Mouse (Mus musculus) forebrain, embryonic 11.5 days (tissue): Measurements from ENCODE around the gene Neil1. TPM values are rescaled to one million over a fixed set of nuclear protein-coding genes. Genes with fewer than 3 reads are reported as not detected.

Experiments
- ATAC-seq: fragments of 200-750 bp; cut with Nextera tagmentation; replicated peaks from 2 replicates; pipeline ENCODE4 v1.8.0; 2017; ENCODE audit warnings: moderate TSS enrichment; ENCODE audit not compliant: low FRiP score
- DNase-seq: peaks from one replicate; pipeline ENCODE4 v3.0.0-alpha.2; 2017; ENCODE audit warnings: low spot score
- H3K27ac ChIP-seq: fragments of 300-500 bp; sonication (generic); 2 replicates; pipeline ENCODE4 v1.5.1; 2014; ENCODE audit warnings: low read depth, low read length
- H3K27me3 ChIP-seq: fragments of 300-500 bp; sonication (generic); 2 replicates; pipeline ENCODE4 v1.6.1; 2014; ENCODE audit warnings: mild to moderate bottlenecking, low read length, mixed read lengths; ENCODE audit not compliant: control insufficient read depth, insufficient read depth
- H3K36me3 ChIP-seq: fragments of 300-500 bp; sonication (generic); 2 replicates; pipeline ENCODE4 v1.6.1; 2014; ENCODE audit warnings: mild to moderate bottlenecking, low read length, moderate library complexity, mixed read lengths; ENCODE audit not compliant: control insufficient read depth, insufficient read depth
- H3K4me1 ChIP-seq: fragments of 300-500 bp; sonication (generic); replicated peaks from 2 replicates; pipeline ENCODE4 v1.6.1; 2014; ENCODE audit warnings: low read length, mixed read lengths; ENCODE audit not compliant: control insufficient read depth, insufficient read depth
- H3K4me2 ChIP-seq: fragments of 300-500 bp; sonication (generic); 2 replicates; pipeline ENCODE4 v1.6.1; 2014; ENCODE audit warnings: low read depth, mild to moderate bottlenecking, low read length, moderate library complexity, mixed read lengths; ENCODE audit not compliant: severe bottlenecking
- H3K4me3 ChIP-seq: fragments of 300-500 bp; sonication (generic); 2 replicates; pipeline ENCODE4 v1.5.1; 2014; ENCODE audit warnings: low read depth, low read length
- H3K9ac ChIP-seq: fragments of 300-500 bp; sonication (generic); 2 replicates; pipeline ENCODE4 v1.6.1; 2014; ENCODE audit warnings: low read length
- H3K9me3 ChIP-seq: fragments of 300-500 bp; sonication (generic); 2 replicates; pipeline ENCODE4 v1.6.1; 2016; ENCODE audit warnings: low read length, mixed read lengths; ENCODE audit not compliant: control insufficient read depth
- WGBS: fragments of 180-500 bp; shearing (Covaris S2); extraction: QIAGEN DNeasy Blood & Tissue Kit; methylation state at CpG from one replicate; pipeline ENCODE4 v1.1.7; 2014; 5-methylcytosine and 5-hydroxymethylcytosine counted together
- polyA plus RNA-seq: library from polyadenylated mRNA; unstranded; fragments of >200 nt; fragmentation: Nextera tagmentation; extraction: Ambion mirVana; gene quantifications from 2 replicates; pipeline ENCODE4 v1.2.1, GENCODE M21; 2014

Gene Neil1
- polyA plus RNA-seq, 1 experiment from 2014 or later = 5.4 TPM

- Histone ChIP-seq H3K9me3 (no peaks in the 10 kb centered on the region), H3K9ac (no peak overlapping the region), H3K27me3 (no peaks in the 10 kb centered on the region), H3K4me1 (0 out of 2 replicates have a peak, but pooled peaks cover 2% of the 10 kb centered on the region), H3K36me3 (no peaks in the 10 kb centered on the region), H3K27ac (no peak overlapping the region), H3K4me3 (no peak overlapping the region), H3K4me2 (no peak overlapping the region)
- no peak for ATAC-seq
- 83% methylated on average over 17 of the region's 17 CpGs for WGBS
- no peak for DNase-seq
Measured at GRCm38 (mm10) chr9:57146451-57147066, 1.5 kb downstream of the Neil1 start.

DNA sequence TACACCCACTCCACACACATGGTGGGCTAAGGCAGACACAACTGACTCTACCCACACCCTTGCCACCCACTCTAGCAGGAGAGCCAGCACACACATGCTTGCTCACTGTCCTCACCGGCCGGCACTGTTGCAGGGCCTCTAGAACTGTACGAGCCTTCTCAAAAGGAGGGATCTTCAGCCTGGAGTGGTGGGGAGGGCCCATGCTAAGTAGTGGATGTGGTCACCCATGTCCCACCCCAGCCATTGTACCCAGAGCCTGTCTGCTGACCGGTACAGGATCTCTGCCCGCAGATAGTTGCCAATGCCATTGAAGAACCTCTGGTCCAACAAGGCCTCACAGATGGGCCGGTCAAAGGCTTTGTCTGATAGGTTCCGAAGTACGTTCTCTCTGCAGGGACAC lies 3.3 kb downstream of the Neil1 start:
- Histone ChIP-seq H3K9me3 (no peaks in the 10 kb centered on the region), H3K27me3 (no peaks in the 10 kb centered on the region), H3K4me3 (no peak overlapping the region), H3K9ac (no peak overlapping the region), H3K4me1 (0 out of 2 replicates have a peak, but pooled peaks cover 2% of the 10 kb centered on the region), H3K36me3 (no peaks in the 10 kb centered on the region), H3K4me2 (no peak overlapping the region), H3K27ac (no peak overlapping the region)
- WGBS = 91% methylated on average over 8 of the region's 8 CpGs
- ATAC-seq (no peak), DNase-seq (no peak)

DNA sequence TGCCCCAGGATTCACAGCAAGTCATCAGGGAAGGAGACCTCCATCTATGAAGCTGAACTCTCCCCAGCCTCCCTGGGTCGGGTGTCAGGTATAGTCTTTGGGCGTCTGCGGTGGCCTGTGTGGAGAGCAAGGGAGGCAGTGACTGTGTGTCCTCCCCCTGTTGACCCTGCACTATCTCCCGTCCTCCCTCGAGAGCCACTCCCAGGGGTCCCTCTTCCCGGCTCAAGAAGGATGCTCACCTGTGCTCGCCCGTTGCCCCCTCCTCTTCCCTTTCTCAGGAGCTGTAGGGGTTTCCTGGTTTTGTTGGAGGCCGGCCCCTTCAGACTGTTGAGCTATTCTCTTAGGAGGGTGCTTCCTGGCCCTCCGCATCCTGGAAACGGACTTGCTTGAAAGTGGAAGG lies 4.9 kb downstream of the Neil1 start:
- DNase-seq (no peak), ATAC-seq (no peak)
- Histone ChIP-seq H3K36me3 (no peaks in the 10 kb centered on the region; the same call in 1 of the 2 replicates), H3K27me3 (no peaks in the 10 kb centered on the region), H3K4me2 (no peak overlapping the region), H3K4me3 (no peak overlapping the region), H3K9ac (no peak overlapping the region), H3K27ac (no peak overlapping the region), H3K9me3 (no peaks in the 10 kb centered on the region), H3K4me1 (0 out of 2 replicates have a peak, but pooled peaks cover 2% of the 10 kb centered on the region)
- 87% methylated on average over 11 of the region's 11 CpGs for WGBS

- Histone ChIP-seq H3K9ac (no peak overlapping the region), H3K36me3 (no peaks in the 10 kb centered on the region; the same call in 1 of the 2 replicates), H3K4me1 (no peaks in the 10 kb centered on the region), H3K4me3 (no peak overlapping the region), H3K27ac (no peak overlapping the region), H3K9me3 (no peaks in the 10 kb centered on the region), H3K4me2 (no peak overlapping the region), H3K27me3 (no peaks in the 10 kb centered on the region)
- no peak for DNase-seq
- ATAC-seq = no peak
- WGBS = 93% methylated on average over 17 of the region's 17 CpGs
Measured at GRCm38 (mm10) chr9:57141417-57142353, 6.4 kb downstream of the Neil1 start.

DNA sequence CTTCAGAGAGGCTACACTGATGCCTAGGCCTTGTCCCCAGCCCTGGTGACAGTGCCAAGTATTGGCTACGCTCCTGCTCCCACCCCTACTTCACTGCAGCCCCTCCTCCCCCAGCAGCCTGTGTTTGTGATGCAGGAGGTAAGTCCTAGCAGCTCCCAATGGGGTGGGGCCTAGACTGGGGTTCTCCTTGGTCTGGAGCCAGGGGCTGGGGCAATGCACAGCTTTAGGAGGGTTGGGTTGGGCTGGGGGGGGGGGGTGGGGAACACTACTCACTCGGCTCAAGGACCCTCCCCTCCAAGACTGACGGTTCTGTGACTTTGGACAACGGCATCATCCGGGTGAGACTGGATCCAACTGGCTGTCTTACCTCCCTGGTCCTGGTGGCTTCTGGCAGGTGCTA lies 8.5 kb downstream of the Neil1 start:
- no peak for DNase-seq
- Histone ChIP-seq H3K4me1 (no peaks in the 10 kb centered on the region), H3K27ac (no peak overlapping the region), H3K9me3 (no peaks in the 10 kb centered on the region), H3K36me3 (no peaks in the 10 kb centered on the region; the same call in 1 of the 2 replicates), H3K4me3 (no peak overlapping the region), H3K27me3 (no peaks in the 10 kb centered on the region), H3K9ac (no peak overlapping the region), H3K4me2 (no peak overlapping the region)
- no peak for ATAC-seq
- WGBS = 97% methylated on average over 5 of the region's 5 CpGs

- DNase-seq = no peak
- no peaks in the 10 kb centered on the region for H3K27me3 ChIP-seq
- ATAC-seq = no peak
- H3K4me2 ChIP-seq = no peak overlapping the region
- H3K4me3 ChIP-seq = no peak overlapping the region
- no peaks in the 10 kb centered on the region; the same call in 1 of the 2 replicates for H3K36me3 ChIP-seq
- WGBS = 91% methylated on average over 9 of the region's 9 CpGs
- no peak overlapping the region for H3K27ac ChIP-seq
- H3K9me3 ChIP-seq = no peaks in the 10 kb centered on the region
- H3K4me1 ChIP-seq = no peaks in the 10 kb centered on the region
- no peak overlapping the region for H3K9ac ChIP-seq
Measured at GRCm38 (mm10) chr9:57139110-57139509, 9.0 kb downstream of the Neil1 start.

DNA sequence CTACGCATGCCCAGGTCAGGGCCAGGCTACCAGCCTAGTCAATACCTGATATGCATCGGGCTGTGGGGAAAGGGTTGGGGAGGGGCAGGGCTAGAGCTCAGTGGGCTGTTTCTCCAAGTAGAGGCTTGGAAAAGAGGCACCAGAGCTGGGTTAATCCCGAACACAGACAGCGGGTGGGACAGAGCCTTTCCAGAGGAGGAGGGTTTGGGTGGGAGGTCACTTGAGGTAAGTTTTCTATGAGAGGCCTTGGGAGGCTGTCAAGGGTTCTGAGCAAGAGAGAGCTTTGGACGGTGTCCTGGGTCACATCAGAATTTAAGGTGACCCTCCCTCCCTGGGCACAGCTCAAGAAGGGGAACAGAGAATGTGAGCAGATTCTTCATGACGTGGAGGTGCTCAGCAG lies 9.6 kb downstream of the Neil1 start:
- H3K36me3 ChIP-seq = no peaks in the 10 kb centered on the region; the same call in 1 of the 2 replicates
- no peak overlapping the region for H3K27ac ChIP-seq

DNA sequence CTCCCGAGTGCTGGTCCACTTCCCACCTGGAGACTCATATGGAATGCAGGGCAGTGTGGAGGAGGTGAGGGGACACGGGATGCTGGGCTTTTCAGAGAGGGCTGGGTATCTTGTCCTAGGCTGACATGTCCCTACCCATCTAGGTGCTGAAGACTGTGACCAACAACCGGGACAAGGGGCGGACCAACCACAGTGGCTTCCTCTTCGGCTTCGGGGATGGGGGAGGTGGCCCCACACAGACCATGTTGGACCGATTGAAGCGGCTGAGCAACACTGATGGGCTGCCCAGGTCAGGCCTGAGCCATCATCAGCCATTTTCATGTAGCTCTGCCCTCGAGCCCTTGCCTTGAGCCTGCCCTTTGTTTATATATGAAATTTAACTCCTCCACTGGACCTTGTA lies 10.3 kb downstream of the Neil1 start:
- Histone ChIP-seq H3K4me1 (no peaks in the 10 kb centered on the region), H3K4me2 (no peak overlapping the region), H3K9ac (no peak overlapping the region), H3K4me3 (no peak overlapping the region), H3K9me3 (no peaks in the 10 kb centered on the region), H3K36me3 (no peaks in the 10 kb centered on the region; the same call in 1 of the 2 replicates), H3K27ac (no peak overlapping the region), H3K27me3 (no peaks in the 10 kb centered on the region)
- ATAC-seq = no peak
- DNase-seq = no peak
- WGBS = 92% methylated on average over 9 of the region's 9 CpGs

More for the DNA sequence above, 9.6 kb downstream of the Neil1 start:
- no peak for DNase-seq
- H3K27me3 ChIP-seq = no peaks in the 10 kb centered on the region
- no peaks in the 10 kb centered on the region for H3K4me1 ChIP-seq
- no peak for ATAC-seq
- H3K4me2 ChIP-seq = no peak overlapping the region
- H3K9me3 ChIP-seq = no peaks in the 10 kb centered on the region
- no peak overlapping the region for H3K9ac ChIP-seq
- no peak overlapping the region for H3K4me3 ChIP-seq
- WGBS = 93% methylated on average over 6 of the region's 6 CpGs
